Mouse (Mus musculus): Measurements from ENCODE around the gene Ufm1. TPM values are rescaled to one million over a fixed set of nuclear protein-coding genes. Genes with fewer than 3 reads are reported as not detected.

The Ufm1 gene
- polyA plus RNA-seq, 1 experiment from 2014 or later = 93.6 TPM

GRCm38 (mm10) chr3:53848262-53848661, 15.4 kb downstream of the Ufm1 start:
- 80% methylated on average over 11 of the region's 11 CpGs for WGBS
- Histone ChIP-seq H3K4me2 (replicated peaks; ENCODE audit: low read depth, low read length) (no peak overlapping the region), H3K27ac (ENCODE audit: low read length) (no peak overlapping the region), H3K4me3 (ENCODE audit: low read depth, low read length) (no peak overlapping the region), H3K9me3 (ENCODE audit: control insufficient read depth, low read depth, low read length) (no peaks in the 10 kb centered on the region), H3K9ac (replicated peaks; ENCODE audit: low read depth, low read length) (no peak overlapping the region), H3K4me1 (ENCODE audit: control insufficient read depth, insufficient read depth, low read length) (no peaks in the 10 kb centered on the region), H3K27me3 (ENCODE audit: control insufficient read depth, insufficient read depth, low read length) (no peaks in the 10 kb centered on the region), H3K36me3 (ENCODE audit: control insufficient read depth, insufficient read depth, low read length) (no peaks in the 10 kb centered on the region)
- no peak for ATAC-seq (ENCODE audit: insufficient number of reproducible peaks, insufficient read depth, low FRiP score, low read depth)

GRCm38 (mm10) chr3:53847726-53848125, 15.9 kb downstream of the Ufm1 start:
- Histone ChIP-seq H3K4me1 (ENCODE audit: control insufficient read depth, insufficient read depth, low read length) (no peaks in the 10 kb centered on the region), H3K4me3 (ENCODE audit: low read depth, low read length) (no peak overlapping the region), H3K4me2 (replicated peaks; ENCODE audit: low read depth, low read length) (no peak overlapping the region), H3K27me3 (ENCODE audit: control insufficient read depth, insufficient read depth, low read length) (no peaks in the 10 kb centered on the region), H3K9ac (replicated peaks; ENCODE audit: low read depth, low read length) (no peak overlapping the region), H3K27ac (ENCODE audit: low read length) (no peak overlapping the region), H3K36me3 (ENCODE audit: control insufficient read depth, insufficient read depth, low read length) (no peaks in the 10 kb centered on the region), H3K9me3 (ENCODE audit: control insufficient read depth, low read depth, low read length) (no peaks in the 10 kb centered on the region)
- no peak for ATAC-seq (ENCODE audit: insufficient number of reproducible peaks, insufficient read depth, low FRiP score, low read depth)
- WGBS = 74% methylated on average over 4 of the region's 4 CpGs

GRCm38 (mm10) chr3:53846206-53846928, 17.3 kb downstream of the Ufm1 start:
- Histone ChIP-seq H3K4me3 (ENCODE audit: low read depth, low read length) (no peak overlapping the region), H3K36me3 (ENCODE audit: control insufficient read depth, insufficient read depth, low read length) (no peaks in the 10 kb centered on the region), H3K4me2 (replicated peaks; ENCODE audit: low read depth, low read length) (no peak overlapping the region), H3K27ac (ENCODE audit: low read length) (no peak overlapping the region), H3K27me3 (ENCODE audit: control insufficient read depth, insufficient read depth, low read length) (no peaks in the 10 kb centered on the region), H3K9me3 (ENCODE audit: control insufficient read depth, low read depth, low read length) (no peaks in the 10 kb centered on the region), H3K4me1 (ENCODE audit: control insufficient read depth, insufficient read depth, low read length) (no peaks in the 10 kb centered on the region), H3K9ac (replicated peaks; ENCODE audit: low read depth, low read length) (no peak overlapping the region)
- 63% methylated on average over 7 of the region's 7 CpGs for WGBS
- ATAC-seq (ENCODE audit: insufficient number of reproducible peaks, insufficient read depth, low FRiP score, low read depth) = no peak

- H3K36me3 ChIP-seq (ENCODE audit: control insufficient read depth, insufficient read depth, low read length) = no peaks in the 10 kb centered on the region
- H3K9ac ChIP-seq (replicated peaks; ENCODE audit: low read depth, low read length) = no peak within 1 kb of the TSS
- no peak for ATAC-seq (ENCODE audit: insufficient number of reproducible peaks, insufficient read depth, low FRiP score, low read depth)
- no peaks in the 10 kb centered on the region for H3K9me3 ChIP-seq (ENCODE audit: control insufficient read depth, low read depth, low read length)
- WGBS = 68% methylated on average over 2 of the region's 2 CpGs
- H3K4me1 ChIP-seq (ENCODE audit: control insufficient read depth, insufficient read depth, low read length) = no peaks in the 10 kb centered on the region
- no peaks in the 10 kb centered on the region for H3K27me3 ChIP-seq (ENCODE audit: control insufficient read depth, insufficient read depth, low read length)
- H3K27ac ChIP-seq (ENCODE audit: low read length) = no peak within 1 kb of the TSS
- H3K4me3 ChIP-seq (ENCODE audit: low read depth, low read length) = no peak within 1 kb of the TSS
- H3K4me2 ChIP-seq (replicated peaks; ENCODE audit: low read depth, low read length) = no peak within 1 kb of the TSS
Observed at GRCm38 (mm10) chr3:53844786-53845185, 18.8 kb downstream of the Ufm1 start, which contains the start of gene Gm10985. TSS of gene Gm10985 (plus strand) at chr3:53845086.

GRCm38 (mm10) chr3:53834238-53834637, 29.4 kb downstream of the Ufm1 start:
- no peak overlapping the region for H3K27ac ChIP-seq (ENCODE audit: low read length)
- 72% methylated on average over 2 of the region's 2 CpGs for WGBS
- no peak overlapping the region for H3K4me2 ChIP-seq (replicated peaks; ENCODE audit: low read depth, low read length)
- no peak overlapping the region for H3K4me3 ChIP-seq (ENCODE audit: low read depth, low read length)
- no peaks in the 10 kb centered on the region for H3K27me3 ChIP-seq (ENCODE audit: control insufficient read depth, insufficient read depth, low read length)
- H3K9me3 ChIP-seq (ENCODE audit: control insufficient read depth, low read depth, low read length) = no peaks in the 10 kb centered on the region
- H3K4me1 ChIP-seq (ENCODE audit: control insufficient read depth, insufficient read depth, low read length) = no peaks in the 10 kb centered on the region
- no peak overlapping the region for H3K9ac ChIP-seq (replicated peaks; ENCODE audit: low read depth, low read length)
- no peaks in the 10 kb centered on the region for H3K36me3 ChIP-seq (ENCODE audit: control insufficient read depth, insufficient read depth, low read length)
- no peak for ATAC-seq (ENCODE audit: insufficient number of reproducible peaks, insufficient read depth, low FRiP score, low read depth)

GRCm38 (mm10) chr3:53813421-53813977, 50.1 kb downstream of the Ufm1 start:
- 54% methylated on average over 7 of the region's 7 CpGs for WGBS
- Histone ChIP-seq H3K27ac (ENCODE audit: low read length) (no peak overlapping the region), H3K4me3 (ENCODE audit: low read depth, low read length) (no peak overlapping the region), H3K9ac (replicated peaks; ENCODE audit: low read depth, low read length) (no peak overlapping the region), H3K36me3 (ENCODE audit: control insufficient read depth, insufficient read depth, low read length) (no peaks in the 10 kb centered on the region), H3K4me1 (ENCODE audit: control insufficient read depth, insufficient read depth, low read length) (no peaks in the 10 kb centered on the region), H3K4me2 (replicated peaks; ENCODE audit: low read depth, low read length) (no peak overlapping the region), H3K27me3 (ENCODE audit: control insufficient read depth, insufficient read depth, low read length) (no peaks in the 10 kb centered on the region), H3K9me3 (ENCODE audit: control insufficient read depth, low read depth, low read length) (no peaks in the 10 kb centered on the region)
- ATAC-seq (ENCODE audit: insufficient number of reproducible peaks, insufficient read depth, low FRiP score, low read depth) = no peak

Other genes starting within 250 kb of the Ufm1 start
- 24.4 and 24.8 TPM in 2 replicates for gene Frem2, start 206.5 kb downstream of the Ufm1 start, polyA plus RNA-seq (2014; fragmentation: Nextera tagmentation; extraction: Ambion mirVana)
- not detected in 2 replicates for gene Gm10985, start 18.7 kb downstream of the Ufm1 start, polyA plus RNA-seq (2014; fragmentation: Nextera tagmentation; extraction: Ambion mirVana)